Mouse (Mus musculus): ENCODE results near the gene Fubp1. TPM values are rescaled to one million over a fixed set of nuclear protein-coding genes. Genes with fewer than 3 reads are reported as not detected.
A peak's percentile ranks its signal among the peaks of the same experiment; 100 is the strongest.
"Not testable (repeated sequence)": the region's sequence is repeated elsewhere in the genome, so short reads cannot be mapped to it uniquely, and the experiment has no call there.

Fubp1 gene
- polyA plus RNA-seq, 1 experiment from 2014 or later = 158 TPM

DNA sequence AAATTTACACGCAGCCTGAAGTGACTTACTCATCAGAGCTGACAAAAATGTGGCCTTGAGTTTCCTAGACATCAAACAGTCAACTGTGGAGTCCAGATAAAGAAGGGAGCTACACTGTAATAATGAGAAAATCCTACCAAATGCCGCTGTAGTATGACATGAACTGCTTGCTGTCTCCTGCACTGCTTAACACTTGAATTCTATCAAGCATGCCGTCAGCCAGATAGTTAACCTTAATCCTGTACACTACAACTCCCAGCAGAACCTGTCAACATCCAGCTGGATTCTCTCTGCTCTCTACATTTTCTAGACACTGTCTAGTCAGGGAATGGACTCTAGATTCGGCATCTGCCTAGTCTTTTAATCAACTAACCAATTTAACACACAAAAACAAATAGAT lies 20.9 kb upstream of the Fubp1 start:
- Histone ChIP-seq H3K4me1 (ENCODE audit: control insufficient read depth, insufficient read depth, low read length) (peaks cover 24% of the 10 kb centered on the region), H3K27ac (ENCODE audit: low read depth, low read length) (peak overlapping the region; percentile 46; the same call in 1 of the 2 replicates), H3K36me3 (ENCODE audit: control insufficient read depth, insufficient read depth, low read length) (peaks cover 4% of the 10 kb centered on the region; the same call in 1 of the 2 replicates), H3K4me2 (peak overlapping the region; percentile 51), H3K9ac (ENCODE audit: low read depth, low read length) (peak overlapping the region; percentile 2; the same call in 1 of the 2 replicates), H3K27me3 (ENCODE audit: control insufficient read depth, insufficient read depth, low read length) (no peaks in the 10 kb centered on the region), H3K9me3 (replicated peaks; ENCODE audit: control insufficient read depth, low read length) (no peaks in the 10 kb centered on the region), H3K4me3 (ENCODE audit: low read depth, low read length) (no peak overlapping the region)
- 23% methylated on average over 4 of the region's 4 CpGs for WGBS (ENCODE audit: insufficient replicate concordance)
- no peak for ATAC-seq (replicated peaks; ENCODE audit: insufficient number of reproducible peaks, low FRiP score, low TSS enrichment)

DNA sequence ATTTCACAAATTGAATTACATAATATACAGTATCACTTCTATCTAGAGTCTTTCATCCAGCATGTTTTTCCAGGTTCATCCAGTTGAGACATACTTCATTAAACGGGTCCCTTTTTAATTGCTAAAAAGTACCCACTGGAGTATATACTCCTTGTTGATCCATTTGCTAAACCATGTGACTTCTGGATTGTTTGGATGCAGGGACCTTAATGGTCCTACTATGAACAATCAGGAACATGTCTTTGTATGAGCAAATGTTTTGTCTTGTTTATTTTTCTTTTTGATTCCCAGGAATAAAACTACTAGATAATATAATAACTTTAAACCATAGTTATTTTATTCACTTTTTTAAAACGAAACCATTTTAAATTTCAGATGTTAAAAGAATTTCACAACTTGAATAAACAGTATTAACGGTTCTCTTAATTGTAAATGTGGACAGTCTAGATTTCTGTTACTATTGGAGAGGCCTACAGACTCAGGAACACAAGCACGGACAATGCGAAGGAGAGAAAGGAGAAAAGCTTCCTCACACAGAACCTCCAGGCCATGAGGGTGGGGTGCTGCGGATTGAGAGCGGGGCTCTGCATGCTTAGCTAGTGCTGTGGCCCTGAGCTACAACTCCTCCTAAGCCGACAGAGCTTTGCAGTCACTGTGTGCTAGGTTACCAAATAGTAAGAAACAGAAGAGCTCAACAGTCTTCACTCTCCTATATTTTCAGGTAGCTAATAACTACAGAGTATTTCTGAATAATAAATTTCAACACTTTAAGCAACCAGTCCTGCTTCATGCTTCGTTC lies 19.3 kb upstream of the Fubp1 start:
- WGBS (ENCODE audit: insufficient replicate concordance) = 64% methylated on average over 9 of the region's 9 CpGs
- no peak for ATAC-seq (replicated peaks; ENCODE audit: insufficient number of reproducible peaks, low FRiP score, low TSS enrichment)
- no peak overlapping the region for H3K27ac ChIP-seq (ENCODE audit: low read depth, low read length)
- H3K9me3 ChIP-seq (replicated peaks; ENCODE audit: control insufficient read depth, low read length) = no peaks in the 10 kb centered on the region
- H3K36me3 ChIP-seq (ENCODE audit: control insufficient read depth, insufficient read depth, low read length) = no peaks in the 10 kb centered on the region
- H3K27me3 ChIP-seq (ENCODE audit: control insufficient read depth, insufficient read depth, low read length) = no peaks in the 10 kb centered on the region
- H3K9ac ChIP-seq (ENCODE audit: low read depth, low read length) = peak overlapping the region; percentile 66
- H3K4me1 ChIP-seq (ENCODE audit: control insufficient read depth, insufficient read depth, low read length) = peaks cover 24% of the 10 kb centered on the region
- H3K4me3 ChIP-seq (ENCODE audit: low read depth, low read length) = peak overlapping the region; percentile 51
- peak overlapping the region; percentile 83 for H3K4me2 ChIP-seq

DNA sequence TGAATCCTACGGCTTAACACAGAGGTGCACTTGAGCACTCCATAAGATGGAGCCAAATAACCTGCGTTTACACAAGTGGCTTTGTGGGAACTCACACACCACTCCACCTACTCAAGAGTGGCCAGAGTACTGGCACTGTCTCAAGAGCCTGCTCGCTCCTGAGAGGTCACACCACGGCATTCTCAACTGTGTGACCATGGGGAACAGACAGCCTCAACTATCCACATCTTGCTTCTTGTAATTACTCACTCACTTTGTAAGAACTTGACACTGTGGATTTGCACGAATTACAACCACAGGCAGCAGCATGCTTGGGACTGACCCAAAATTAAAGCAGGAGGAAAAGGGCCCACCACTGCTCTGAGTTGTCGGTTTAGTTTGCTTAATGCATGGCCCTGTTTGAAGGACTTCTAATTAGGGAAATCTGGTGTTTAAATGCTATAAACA lies 18.4 kb upstream of the Fubp1 start:
- WGBS (ENCODE audit: insufficient replicate concordance) = 9% methylated on average over 6 of the region's 6 CpGs

DNA sequence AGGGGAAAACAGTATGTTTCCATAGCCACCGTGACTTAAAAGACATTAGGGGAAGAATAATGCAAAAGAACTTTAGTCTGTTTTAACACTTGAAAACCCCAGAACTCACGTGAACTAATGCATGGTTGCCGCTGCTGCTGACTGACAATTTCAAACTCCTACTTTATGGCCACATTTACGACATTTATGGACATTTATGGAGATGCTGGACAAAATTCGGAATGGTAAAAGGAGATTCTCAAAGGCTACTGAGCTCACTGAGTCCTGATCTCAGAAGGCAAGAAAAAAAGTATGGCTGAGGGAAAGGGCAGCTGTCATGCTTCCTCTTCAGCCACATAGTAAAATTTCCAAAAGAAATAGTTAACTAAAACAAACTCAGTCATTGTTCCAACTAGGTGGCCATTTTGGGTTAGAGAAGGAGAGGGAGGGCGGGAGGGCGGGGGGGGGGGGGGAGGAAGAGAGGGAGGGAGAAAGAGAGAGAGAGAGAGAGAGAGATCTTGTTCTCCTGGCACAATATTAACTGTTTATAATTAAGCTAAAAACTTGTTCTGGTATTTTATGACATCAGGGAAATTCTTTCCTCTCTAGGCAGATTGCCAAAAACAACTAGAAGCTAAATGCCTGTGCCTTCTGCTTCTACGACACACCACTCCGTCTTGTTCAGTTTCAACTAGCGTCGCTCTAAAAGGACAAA lies 17.8 kb upstream of the Fubp1 start:
- Histone ChIP-seq H3K27me3 (ENCODE audit: control insufficient read depth, insufficient read depth, low read length) (no peaks in the 10 kb centered on the region), H3K4me1 (ENCODE audit: control insufficient read depth, insufficient read depth, low read length) (peaks cover 19% of the 10 kb centered on the region), H3K9ac (ENCODE audit: low read depth, low read length) (peak overlapping the region; percentile 80), H3K4me2 (peak overlapping the region; percentile 83), H3K27ac (ENCODE audit: low read depth, low read length) (peak overlapping the region; percentile 89), H3K36me3 (ENCODE audit: control insufficient read depth, insufficient read depth, low read length) (no peaks in the 10 kb centered on the region), H3K4me3 (ENCODE audit: low read depth, low read length) (peak overlapping the region; percentile 51), H3K9me3 (replicated peaks; ENCODE audit: control insufficient read depth, low read length) (no peaks in the 10 kb centered on the region)
- WGBS (ENCODE audit: insufficient replicate concordance) = 27% methylated on average over 10 of the region's 11 CpGs
- ATAC-seq (replicated peaks; ENCODE audit: insufficient number of reproducible peaks, low FRiP score, low TSS enrichment) = no peak

More for the DNA sequence above, 18.4 kb upstream of the Fubp1 start:
- Histone ChIP-seq H3K4me1 (ENCODE audit: control insufficient read depth, insufficient read depth, low read length) (peaks cover 20% of the 10 kb centered on the region), H3K4me2 (peak overlapping the region; percentile 83), H3K4me3 (ENCODE audit: low read depth, low read length) (peak overlapping the region; percentile 51), H3K27me3 (ENCODE audit: control insufficient read depth, insufficient read depth, low read length) (no peaks in the 10 kb centered on the region), H3K9ac (ENCODE audit: low read depth, low read length) (peak overlapping the region; percentile 80), H3K27ac (ENCODE audit: low read depth, low read length) (peak overlapping the region; percentile 89), H3K36me3 (ENCODE audit: control insufficient read depth, insufficient read depth, low read length) (no peaks in the 10 kb centered on the region), H3K9me3 (replicated peaks; ENCODE audit: control insufficient read depth, low read length) (no peaks in the 10 kb centered on the region)
- ATAC-seq (replicated peaks; ENCODE audit: insufficient number of reproducible peaks, low FRiP score, low TSS enrichment) = peak; percentile 71

GRCm38 (mm10) chr3:152193177-152193576 lies 17.0 kb upstream of the Fubp1 start:
- H3K27me3 ChIP-seq (ENCODE audit: control insufficient read depth, insufficient read depth, low read length) = no peaks in the 10 kb centered on the region
- ATAC-seq (replicated peaks; ENCODE audit: insufficient number of reproducible peaks, low FRiP score, low TSS enrichment) = no peak
- peak overlapping the region; percentile 92 for H3K27ac ChIP-seq (ENCODE audit: low read depth, low read length)
- peak overlapping the region; percentile 85 for H3K9ac ChIP-seq (ENCODE audit: low read depth, low read length)
- H3K36me3 ChIP-seq (ENCODE audit: control insufficient read depth, insufficient read depth, low read length) = no peaks in the 10 kb centered on the region
- 5% methylated on average over 7 of the region's 7 CpGs for WGBS (ENCODE audit: insufficient replicate concordance)
- H3K4me1 ChIP-seq (ENCODE audit: control insufficient read depth, insufficient read depth, low read length) = peaks cover 19% of the 10 kb centered on the region
- no peaks in the 10 kb centered on the region for H3K9me3 ChIP-seq (replicated peaks; ENCODE audit: control insufficient read depth, low read length)
- peak overlapping the region; percentile 51 for H3K4me3 ChIP-seq (ENCODE audit: low read depth, low read length)
- peak overlapping the region; percentile 54 for H3K4me2 ChIP-seq

- 1% methylated on average over 17 of the region's 17 CpGs for WGBS (ENCODE audit: insufficient replicate concordance)
- ATAC-seq (replicated peaks; ENCODE audit: insufficient number of reproducible peaks, low FRiP score, low TSS enrichment) = peak; percentile 91
- Histone ChIP-seq H3K27ac (ENCODE audit: low read depth, low read length) (peak overlapping the region; percentile 92), H3K9me3 (replicated peaks; ENCODE audit: control insufficient read depth, low read length) (no peaks in the 10 kb centered on the region), H3K4me2 (peak overlapping the region; percentile 54), H3K4me1 (ENCODE audit: control insufficient read depth, insufficient read depth, low read length) (peaks cover 17% of the 10 kb centered on the region), H3K9ac (ENCODE audit: low read depth, low read length) (peak overlapping the region; percentile 85), H3K27me3 (ENCODE audit: control insufficient read depth, insufficient read depth, low read length) (no peaks in the 10 kb centered on the region), H3K36me3 (ENCODE audit: control insufficient read depth, insufficient read depth, low read length) (no peaks in the 10 kb centered on the region), H3K4me3 (ENCODE audit: low read depth, low read length) (peak overlapping the region; percentile 51)
Observed at GRCm38 (mm10) chr3:152193635-152194097, 16.6 kb upstream of the Fubp1 start.

DNA sequence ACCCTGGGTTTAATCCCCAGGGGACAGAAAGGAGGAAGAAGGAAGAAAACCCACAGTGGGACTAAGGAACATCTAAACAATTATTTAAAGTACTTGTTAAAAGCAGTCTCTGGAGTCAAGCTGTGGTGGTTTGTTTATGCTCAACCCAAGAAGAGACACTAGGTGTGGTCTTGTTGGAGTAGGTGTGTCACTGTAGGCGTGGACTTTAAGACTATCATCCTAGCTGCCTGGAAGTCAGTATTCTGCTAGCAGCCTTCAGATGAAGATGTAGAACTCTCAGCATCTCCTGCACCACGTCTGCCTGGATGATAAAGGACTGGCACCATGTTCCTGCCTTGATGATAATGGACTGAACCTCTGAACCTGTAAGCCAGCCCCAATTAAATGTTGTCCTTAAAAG lies 13.0 kb upstream of the Fubp1 start:
- H3K4me2 ChIP-seq; H3K27me3 ChIP-seq (ENCODE audit: control insufficient read depth, insufficient read depth, low read length); H3K4me1 ChIP-seq (ENCODE audit: control insufficient read depth, insufficient read depth, low read length); H3K9me3 ChIP-seq (replicated peaks; ENCODE audit: control insufficient read depth, low read length); H3K4me3 ChIP-seq (ENCODE audit: low read depth, low read length); H3K9ac ChIP-seq (ENCODE audit: low read depth, low read length); H3K36me3 ChIP-seq (ENCODE audit: control insufficient read depth, insufficient read depth, low read length): not testable (repeated sequence)
- ATAC-seq (replicated peaks; ENCODE audit: insufficient number of reproducible peaks, low FRiP score, low TSS enrichment) = peak; percentile 64
- peak overlapping the region; percentile 68; the same call in 1 of the 2 replicates for H3K27ac ChIP-seq (ENCODE audit: low read depth, low read length)
- WGBS (ENCODE audit: insufficient replicate concordance) = 17% methylated on average over 2 of the region's 2 CpGs

DNA sequence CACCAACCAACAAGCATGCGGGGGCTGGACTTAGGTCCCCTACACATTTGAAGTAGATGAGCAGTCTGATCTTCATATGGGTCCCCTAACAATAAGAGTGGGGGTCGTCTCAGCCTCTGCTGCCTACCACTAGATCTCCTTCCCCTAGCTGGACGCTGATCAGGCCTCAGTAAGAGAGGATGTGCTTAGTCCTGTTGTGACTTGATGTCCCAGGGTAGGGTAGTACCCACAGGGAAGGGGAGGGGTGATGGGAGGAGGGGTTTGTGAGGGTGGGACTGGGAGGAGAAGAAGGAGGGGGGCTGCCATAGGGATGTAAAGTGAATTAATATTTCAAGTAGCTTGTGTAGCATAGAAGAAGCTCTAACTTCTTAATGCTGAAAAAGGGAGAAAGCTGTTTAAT lies 11.1 kb upstream of the Fubp1 start:
- no peaks in the 10 kb centered on the region for H3K9me3 ChIP-seq (replicated peaks; ENCODE audit: control insufficient read depth, low read length)
- WGBS (ENCODE audit: insufficient replicate concordance) = 63% methylated on average over 3 of the region's 3 CpGs
- no peaks in the 10 kb centered on the region for H3K4me1 ChIP-seq (ENCODE audit: control insufficient read depth, insufficient read depth, low read length)
- no peak overlapping the region for H3K4me2 ChIP-seq
- no peak overlapping the region for H3K4me3 ChIP-seq (ENCODE audit: low read depth, low read length)
- no peak overlapping the region for H3K27ac ChIP-seq (ENCODE audit: low read depth, low read length)
- no peaks in the 10 kb centered on the region for H3K27me3 ChIP-seq (ENCODE audit: control insufficient read depth, insufficient read depth, low read length)
- ATAC-seq (replicated peaks; ENCODE audit: insufficient number of reproducible peaks, low FRiP score, low TSS enrichment) = no peak
- no peak overlapping the region for H3K9ac ChIP-seq (ENCODE audit: low read depth, low read length)
- H3K36me3 ChIP-seq (ENCODE audit: control insufficient read depth, insufficient read depth, low read length) = no peaks in the 10 kb centered on the region

Measured in heart, embryonic 11.5 days (tissue).